ENCODE assay signal across 19 mouse cellular contexts in the genomic region with DNA sequence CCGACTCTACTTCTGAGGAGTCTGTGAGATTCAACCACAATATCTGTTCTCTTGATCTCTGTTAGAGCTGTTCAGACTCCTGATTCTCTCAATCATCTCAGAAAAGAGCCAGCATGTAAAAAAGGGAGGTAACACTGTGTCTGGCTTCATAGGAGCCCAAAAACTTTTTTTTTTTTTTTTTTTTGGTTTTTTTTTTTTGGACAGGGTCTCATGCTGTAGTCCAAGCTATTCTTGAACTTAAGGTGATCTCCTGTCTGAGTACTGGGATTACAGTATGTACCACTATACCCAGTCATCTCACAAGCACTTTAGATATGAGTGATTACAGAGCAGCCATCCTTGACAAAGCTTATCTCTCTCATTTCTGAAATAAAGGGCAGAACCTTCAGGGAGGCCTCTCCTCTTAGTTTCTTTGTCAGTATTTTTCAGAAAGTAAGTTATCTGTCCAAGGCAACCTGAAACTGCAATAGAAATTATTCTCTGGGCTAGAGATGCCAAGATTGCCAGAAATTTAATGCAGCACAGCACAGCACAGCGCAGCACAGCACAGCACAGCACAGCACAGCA. TPM values are rescaled to one million over a fixed set of nuclear protein-coding genes. Genes with fewer than 3 reads are reported as not detected.
DNase-seq lines count a peak whose midpoint lies in the region; ATAC-seq and TF ChIP-seq lines count a peak whose summit lies in the region.
"Had no signal": no experiment of that assay in that cellular context is flagged by ENCODE, and none has a peak within 500 bp of the region (broad histone marks: within the 10 kb centered on the region; RNA-seq: fewer than 3 reads in every experiment).

No protein-coding gene starts in this region.

- no peaks in the 10 kb centered on the region for H3K79me2 ChIP-seq in CH12.LX (replicated peaks; ENCODE audit: control insufficient read depth, extremely low read depth, insufficient read depth, poor library complexity, severe bottlenecking)

- TF ChIP-seq POLR2A in cerebellum, adult 2 months (IDR thresholded peaks at IDR 0.05; ENCODE audit: borderline replicate concordance, insufficient read depth, low read length) = no peak
- no peak for TF ChIP-seq POLR2A in CH12.LX (IDR thresholded peaks at IDR 0.05; ENCODE audit: low read depth, low read length)

- TF ChIP-seq RAD21 in CH12.LX (IDR thresholded peaks at IDR 0.05; ENCODE audit: low read depth, low read length) = no peak

- H3K9ac ChIP-seq in CH12.LX (ENCODE audit: insufficient read depth, low read depth) = no peak overlapping the region
- no peak overlapping the region for H3K9ac ChIP-seq in stomach, postnatal 0 days (ENCODE audit: low read length)
- H3K9ac ChIP-seq: embryonic facial prominence, embryonic 12.5 days; embryonic facial prominence, embryonic 15.5 days; forebrain, postnatal 0 days; hindbrain, embryonic 13.5 days had no signal

- no peak overlapping the region for H3K4me2 ChIP-seq in CH12.LX (ENCODE audit: insufficient read depth, low read depth, poor library complexity, severe bottlenecking)
- no peak overlapping the region for H3K4me2 ChIP-seq in stomach, postnatal 0 days (replicated peaks; ENCODE audit: low read depth)
- H3K4me2 ChIP-seq: embryonic facial prominence, embryonic 12.5 days; embryonic facial prominence, embryonic 15.5 days; heart, embryonic 11.5 days; hindbrain, embryonic 13.5 days had no signal

- peak overlapping the region; percentile 13; the same call in 1 of the 2 replicates for H3K27ac ChIP-seq in cerebellum, adult 2 months (ENCODE audit: insufficient read depth, low read length)
- H3K27ac ChIP-seq in CH12.LX (ENCODE audit: insufficient read depth, low read depth) = no peak overlapping the region
- peak overlapping the region; percentile 78 for H3K27ac ChIP-seq in stomach, postnatal 0 days (replicated peaks)
- H3K27ac ChIP-seq: embryonic facial prominence, embryonic 12.5 days; embryonic facial prominence, embryonic 15.5 days; gastrocnemius, adult 2 months; hindbrain, embryonic 10.5 days; hindbrain, embryonic 13.5 days had no signal

- no peaks in the 10 kb centered on the region for H3K36me3 ChIP-seq in CH12.LX (replicated peaks in 1 of 2; ENCODE audit: control insufficient read depth in 1 of 2, insufficient read depth in 1 of 2, low read length in 1 of 2)
- H3K36me3 ChIP-seq in stomach, postnatal 0 days (ENCODE audit: control insufficient read depth, insufficient read depth, low read length) = no peaks in the 10 kb centered on the region
- H3K36me3 ChIP-seq: embryonic facial prominence, embryonic 12.5 days; embryonic facial prominence, embryonic 15.5 days; hindbrain, embryonic 10.5 days; hindbrain, embryonic 13.5 days had no signal

- DNase-seq in cerebellum, adult 2 months = no peak
- DNase-seq in cerebellum, postnatal 25 days = no peak
- DNase-seq in CH12.LX (ENCODE audit: extremely low read depth) = peak; percentile 55
- DNase-seq in stomach, postnatal 0 days (ENCODE audit: low spot score) = no peak
- DNase-seq in kidney, postnatal 14 days = no peak
- DNase-seq in left cerebral cortex, adult 9 months (ENCODE audit: low spot score in 2 of 2) = no peak
- DNase-seq: gastrocnemius, adult 2 months; gastrocnemius, postnatal 14 days; heart, adult 11 months had no signal

- H3K9me3 ChIP-seq in CH12.LX (replicated peaks; ENCODE audit: low read length) = peaks cover 5% of the 10 kb centered on the region
- no peaks in the 10 kb centered on the region for H3K9me3 ChIP-seq in stomach, postnatal 0 days (ENCODE audit: control insufficient read depth, low read length)
- H3K9me3 ChIP-seq: embryonic facial prominence, embryonic 15.5 days; G1E; hindbrain, embryonic 10.5 days; hindbrain, embryonic 13.5 days had no signal

- no peaks in the 10 kb centered on the region for H3K27me3 ChIP-seq in cerebellum, adult 2 months (ENCODE audit: control insufficient read depth, insufficient read depth, low read length)
- no peaks in the 10 kb centered on the region for H3K27me3 ChIP-seq in CH12.LX (replicated peaks)
- H3K27me3 ChIP-seq in stomach, postnatal 0 days (ENCODE audit: control insufficient read depth, insufficient read depth, low read length) = no peaks in the 10 kb centered on the region
- H3K27me3 ChIP-seq: embryonic facial prominence, embryonic 12.5 days; embryonic facial prominence, embryonic 15.5 days; hindbrain, embryonic 13.5 days had no signal

- dilution Hi-C loops in CH12.LX (cut with MboI; ENCODE audit: extremely low pct_ligation_motif_present, extremely low pct_unique_long_range_greater_than_20kb, low sequenced_read_pairs) = no loop called here

- no peak overlapping the region for H3K4me3 ChIP-seq in cerebellum, adult 2 months (replicated peaks; ENCODE audit: insufficient read depth, low read depth, low read length)
- H3K4me3 ChIP-seq in CH12.LX (replicated peaks in 1 of 3; ENCODE audit: low read depth in 2 of 3, low read length in 2 of 3, poor library complexity in 1 of 3) = no peak overlapping the region
- H3K4me3 ChIP-seq in stomach, postnatal 0 days (ENCODE audit: low read depth, low read length) = no peak overlapping the region
- H3K4me3 ChIP-seq: embryonic facial prominence, embryonic 12.5 days; embryonic facial prominence, embryonic 15.5 days; gastrocnemius, adult 2 months; hindbrain, embryonic 10.5 days; hindbrain, embryonic 13.5 days had no signal

- TF ChIP-seq EP300 in CH12.LX (IDR thresholded peaks at IDR 0.05; ENCODE audit: low read length) = peak; percentile 47
- no peak for TF ChIP-seq EP300 in stomach, postnatal 0 days (optimal IDR thresholded peaks at IDR 0.05)

- 0 out of 2 replicates have a peak, but pooled peaks have one; percentile 0 for ATAC-seq in megakaryocyte progenitor cell, adult 5-6 weeks (replicated peaks; ENCODE audit: poor library complexity)
- no peak for ATAC-seq in stomach, postnatal 0 days (ENCODE audit: low FRiP score, low TSS enrichment)
- ATAC-seq: forebrain, embryonic 14.5 days; forebrain, postnatal 0 days; hindbrain, embryonic 16.5 days had no signal

- 69% methylated on average over 2 of the region's 2 CpGs for WGBS in cerebellum, adult 2 months
- 95% methylated on average over 2 of the region's 2 CpGs for WGBS in stomach, postnatal 0 days

- H3K4me1 ChIP-seq in cerebellum, adult 2 months (ENCODE audit: control insufficient read depth, insufficient read depth, low read length) = peaks cover 7% of the 10 kb centered on the region
- peaks cover 9 to 70% of the 10 kb centered on the region in 2 experiments for H3K4me1 ChIP-seq in CH12.LX (ENCODE audit: control insufficient read depth in 1 of 2, insufficient read depth in 2 of 2)
- H3K4me1 ChIP-seq in stomach, postnatal 0 days (replicated peaks; ENCODE audit: control insufficient read depth, insufficient read depth) = no peaks in the 10 kb centered on the region
- H3K4me1 ChIP-seq: embryonic facial prominence, embryonic 12.5 days; embryonic facial prominence, embryonic 15.5 days; hindbrain, embryonic 10.5 days; hindbrain, embryonic 13.5 days had no signal

- in situ Hi-C loops in CH12.LX (cut with MboI; ENCODE audit: low pct_ligation_motif_present, low pct_unique_long_range_greater_than_20kb, low sequenced_read_pairs) = no loop called here

- TF ChIP-seq CTCF in cerebellum, adult 2 months (IDR thresholded peaks at IDR 0.05; ENCODE audit: borderline replicate concordance, insufficient read depth, low read depth, low read length) = no peak
- TF ChIP-seq CTCF in CH12.LX (conservative IDR thresholded peaks at IDR 0.05 in 1 of 2, IDR thresholded peaks at IDR 0.05 in 1 of 2; ENCODE audit: low read depth in 2 of 2, low read length in 2 of 2) = no peak
- no peak for TF ChIP-seq CTCF in stomach, postnatal 0 days (IDR thresholded peaks at IDR 0.05; ENCODE audit: low read depth)

TF ChIP-seq in CH12.LX, 34 proteins besides CTCF, POLR2A, EP300 and RAD21:
- peak; percentile 84 for TF ChIP-seq ZNF384 (IDR thresholded peaks at IDR 0.05; ENCODE audit: low read depth, low read length)
- TF ChIP-seq PAX5 (IDR thresholded peaks at IDR 0.05; ENCODE audit: low read length) = no peak
- TF ChIP-seq ETS1 (conservative IDR thresholded peaks at IDR 0.05; ENCODE audit: low read depth, low read length) = no peak
- TF ChIP-seq JUN (IDR thresholded peaks at IDR 0.05; ENCODE audit: insufficient read depth, low read depth, low read length) = peak; percentile 26; the same call in 1 of the 2 replicates

RNA-seq across cellular contexts. Expression of a gene that starts 41.3 kb away (rescaled TPM):
- polyA plus RNA-seq in cerebellum, adult 2 months (2012; rRNA removed) = 47.2 and 47.4 TPM in 2 replicates
- total RNA-seq in CH12.LX (2012; rRNA removed) (40.2 and 60.6 TPM in 2 replicates), CH12.LX (2014; rRNA removed) (124 TPM in 2 replicates)
- polyA plus RNA-seq in CH12.LX (2012; ENCODE audit: insufficient read length, low read depth) = 75.4 and 86.0 TPM in 2 replicates
- 158 and 172 TPM in 2 replicates for total RNA-seq in megakaryocyte progenitor cell, adult 5-6 weeks (2015)
- total RNA-seq in megakaryocyte progenitor cell, adult 5-6 weeks (2017) = 119 and 151 TPM in 2 replicates
- polyA plus RNA-seq in stomach, postnatal 0 days (2015; fragmentation: Nextera tagmentation; extraction: Ambion mirVana) = 28.6 and 29.5 TPM in 2 replicates
